Mouse (Mus musculus): ENCODE measurements at regions not wholly inside any gene's neighbourhood (a gene's known extent, or its start where the extent isn't known, plus 50 kb on each side); places are given as distances from the start of the nearest gene placed in this dataset.

GRCm38 (mm10) chr10:119065974-119066373, 173.9 kb downstream of the Cand1 start:
- peak; percentile 78 for TF ChIP-seq CTCF (IDR thresholded peaks at IDR 0.05)
- H3K4me2 ChIP-seq (ENCODE audit: low read depth, low read length, poor library complexity, severe bottlenecking) = peak overlapping the region; percentile 36; the same call in 1 of the 2 replicates
- 10% methylated on average over 8 of the region's 8 CpGs for WGBS
- H3K9ac ChIP-seq (replicated peaks; ENCODE audit: low read length, poor library complexity, severe bottlenecking) = no peak overlapping the region
- H3K36me3 ChIP-seq (ENCODE audit: insufficient read depth, low read length) = no peaks in the 10 kb centered on the region
- H3K4me1 ChIP-seq (ENCODE audit: insufficient read depth, low read length) = no peaks in the 10 kb centered on the region
- no peaks in the 10 kb centered on the region for H3K9me3 ChIP-seq (ENCODE audit: low read length)
- H3K4me3 ChIP-seq (ENCODE audit: low read depth, low read length) = no peak overlapping the region
- H3K27me3 ChIP-seq (ENCODE audit: insufficient read depth, low read length) = no peaks in the 10 kb centered on the region
- peak; percentile 95 for DNase-seq (ENCODE audit: low spot score)
- no peak for ATAC-seq (ENCODE audit: low FRiP score)
- no peak overlapping the region for H3K27ac ChIP-seq (ENCODE audit: low read depth, low read length)

GRCm38 (mm10) chr10:119065133-119065817, 174.6 kb downstream of the Cand1 start:
- Histone ChIP-seq H3K27me3 (ENCODE audit: insufficient read depth, low read length) (no peaks in the 10 kb centered on the region), H3K4me3 (ENCODE audit: low read depth, low read length) (no peak overlapping the region), H3K4me1 (ENCODE audit: insufficient read depth, low read length) (no peaks in the 10 kb centered on the region), H3K9ac (replicated peaks; ENCODE audit: low read length, poor library complexity, severe bottlenecking) (0 out of 2 replicates have a peak overlapping the region, but pooled peaks have one; percentile 8), H3K27ac (ENCODE audit: low read depth, low read length) (no peak overlapping the region), H3K4me2 (ENCODE audit: low read depth, low read length, poor library complexity, severe bottlenecking) (peak overlapping the region; percentile 36), H3K9me3 (ENCODE audit: low read length) (no peaks in the 10 kb centered on the region), H3K36me3 (ENCODE audit: insufficient read depth, low read length) (no peaks in the 10 kb centered on the region)
- peak; percentile 75 for DNase-seq (ENCODE audit: low spot score)
- 25% methylated on average over 23 of the region's 23 CpGs for WGBS
- ATAC-seq (ENCODE audit: low FRiP score) = peak; percentile 75
- no peak for TF ChIP-seq CTCF (IDR thresholded peaks at IDR 0.05)

GRCm38 (mm10) chr10:119064218-119064617, 175.6 kb downstream of the Cand1 start:
- no peak overlapping the region for H3K4me3 ChIP-seq (ENCODE audit: low read depth, low read length)
- no peak overlapping the region for H3K27ac ChIP-seq (ENCODE audit: low read depth, low read length)
- no peaks in the 10 kb centered on the region for H3K36me3 ChIP-seq (ENCODE audit: insufficient read depth, low read length)
- H3K9ac ChIP-seq (replicated peaks; ENCODE audit: low read length, poor library complexity, severe bottlenecking) = no peak overlapping the region
- no peaks in the 10 kb centered on the region for H3K9me3 ChIP-seq (ENCODE audit: low read length)
- ATAC-seq (ENCODE audit: low FRiP score) (no peak), DNase-seq (ENCODE audit: low spot score) (no peak)
- no peak overlapping the region for H3K4me2 ChIP-seq (ENCODE audit: low read depth, low read length, poor library complexity, severe bottlenecking)
- no peaks in the 10 kb centered on the region for H3K4me1 ChIP-seq (ENCODE audit: insufficient read depth, low read length)
- TF ChIP-seq CTCF (IDR thresholded peaks at IDR 0.05) = no peak
- H3K27me3 ChIP-seq (ENCODE audit: insufficient read depth, low read length) = no peaks in the 10 kb centered on the region
- WGBS = 67% methylated on average over 12 of the region's 12 CpGs

GRCm38 (mm10) chr10:119063209-119063699, 176.6 kb downstream of the Cand1 start:
- Histone ChIP-seq H3K27me3 (ENCODE audit: insufficient read depth, low read length) (no peaks in the 10 kb centered on the region), H3K9ac (replicated peaks; ENCODE audit: low read length, poor library complexity, severe bottlenecking) (no peak overlapping the region), H3K4me2 (ENCODE audit: low read depth, low read length, poor library complexity, severe bottlenecking) (no peak overlapping the region), H3K36me3 (ENCODE audit: insufficient read depth, low read length) (no peaks in the 10 kb centered on the region), H3K4me1 (ENCODE audit: insufficient read depth, low read length) (no peaks in the 10 kb centered on the region), H3K9me3 (ENCODE audit: low read length) (no peaks in the 10 kb centered on the region), H3K4me3 (ENCODE audit: low read depth, low read length) (no peak overlapping the region), H3K27ac (ENCODE audit: low read depth, low read length) (no peak overlapping the region)
- DNase-seq (ENCODE audit: low spot score) (no peak), ATAC-seq (ENCODE audit: low FRiP score) (no peak)
- 87% methylated on average over 14 of the region's 14 CpGs for WGBS
- no peak for TF ChIP-seq CTCF (IDR thresholded peaks at IDR 0.05)

- DNase-seq (ENCODE audit: low spot score) = no peak
- H3K4me2 ChIP-seq (ENCODE audit: low read depth, low read length, poor library complexity, severe bottlenecking) = no peak overlapping the region
- no peak for TF ChIP-seq CTCF (IDR thresholded peaks at IDR 0.05)
- no peaks in the 10 kb centered on the region for H3K4me1 ChIP-seq (ENCODE audit: insufficient read depth, low read length)
- no peak overlapping the region for H3K9ac ChIP-seq (replicated peaks; ENCODE audit: low read length, poor library complexity, severe bottlenecking)
- no peaks in the 10 kb centered on the region for H3K9me3 ChIP-seq (ENCODE audit: low read length)
- H3K27ac ChIP-seq (ENCODE audit: low read depth, low read length) = no peak overlapping the region
- no peaks in the 10 kb centered on the region for H3K36me3 ChIP-seq (ENCODE audit: insufficient read depth, low read length)
- ATAC-seq (ENCODE audit: low FRiP score) = no peak
- H3K4me3 ChIP-seq (ENCODE audit: low read depth, low read length) = no peak overlapping the region
- 90% methylated on average over 13 of the region's 13 CpGs for WGBS
- no peaks in the 10 kb centered on the region for H3K27me3 ChIP-seq (ENCODE audit: insufficient read depth, low read length)
These were observed 177.8 kb downstream of the Cand1 start for GRCm38 (mm10) chr10:119061958-119062599.

GRCm38 (mm10) chr10:119061349-119061850, 178.5 kb downstream of the Cand1 start:
- no peak for DNase-seq (ENCODE audit: low spot score)
- no peak for ATAC-seq (ENCODE audit: low FRiP score)
- no peaks in the 10 kb centered on the region for H3K9me3 ChIP-seq (ENCODE audit: low read length)
- H3K4me3 ChIP-seq (ENCODE audit: low read depth, low read length) = no peak overlapping the region
- H3K4me1 ChIP-seq (ENCODE audit: insufficient read depth, low read length) = no peaks in the 10 kb centered on the region
- H3K27ac ChIP-seq (ENCODE audit: low read depth, low read length) = no peak overlapping the region
- no peak overlapping the region for H3K9ac ChIP-seq (replicated peaks; ENCODE audit: low read length, poor library complexity, severe bottlenecking)
- no peak overlapping the region for H3K4me2 ChIP-seq (ENCODE audit: low read depth, low read length, poor library complexity, severe bottlenecking)
- WGBS = 88% methylated on average over 8 of the region's 8 CpGs
- TF ChIP-seq CTCF (IDR thresholded peaks at IDR 0.05) = no peak
- no peaks in the 10 kb centered on the region for H3K36me3 ChIP-seq (ENCODE audit: insufficient read depth, low read length)
- H3K27me3 ChIP-seq (ENCODE audit: insufficient read depth, low read length) = no peaks in the 10 kb centered on the region
